Mouse (Mus musculus) liver, adult 2 months (tissue): ENCODE measurements around the gene Nhej1.

Source experiments
- CTCF ChIP-seq: fragments of 200-500 bp; IDR thresholded peaks from 2 replicates; pipeline ENCODE4 v1.5.1; 2011; ENCODE audit warnings: low read depth, low read length, control low read depth
- POLR2A ChIP-seq: fragments of 200-500 bp; IDR thresholded peaks from 2 replicates; pipeline ENCODE4 v1.6.1; 2011; ENCODE audit warnings: low read length, control low read depth; ENCODE audit not compliant: insufficient read depth; ENCODE audit errors: extremely low read depth

DNA sequence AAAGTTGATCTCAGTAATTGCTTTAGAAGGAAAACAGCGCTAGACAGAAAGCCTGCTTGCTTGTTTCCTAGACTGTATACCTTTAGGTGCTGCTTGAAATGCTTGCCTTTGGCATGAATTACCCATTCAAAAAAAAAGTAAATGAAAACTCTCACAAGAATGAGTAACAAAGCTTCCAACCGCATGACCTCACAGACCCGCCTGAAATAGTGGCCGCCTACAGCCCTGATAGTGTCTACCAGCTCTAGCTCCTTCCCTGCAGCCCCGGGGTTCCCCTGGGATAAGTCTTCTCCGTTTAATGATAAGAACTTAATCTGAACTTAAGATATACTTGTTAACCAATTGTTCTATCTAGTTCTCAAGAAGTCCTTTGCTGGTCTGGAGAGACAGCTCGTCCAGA, 73.6 kb downstream of the Nhej1 start:
- TF ChIP-seq CTCF (no peak), POLR2A (no peak)
